Comparison of ENCODE assay signal across 13 mouse cellular contexts in genomic region chr19:14970161-14970560, GRCm38 (mm10).
"Had no signal": no experiment of that assay in that cellular context is flagged by ENCODE, and none has a peak within 500 bp of the region (broad histone marks: within the 10 kb centered on the region; RNA-seq: fewer than 3 reads in every experiment).

No protein-coding gene starts in this region.

- H3K4me2 ChIP-seq: limb, embryonic 12.5 days; liver, embryonic 11.5 days; liver, embryonic 15.5 days; neural tube, embryonic 12.5 days had no signal

- H3K4me3 ChIP-seq: left cerebral cortex, adult 2 months; limb, embryonic 12.5 days; liver, embryonic 15.5 days; midbrain, embryonic 10.5 days; myocyte; neural tube, embryonic 12.5 days had no signal

- H3K4me1 ChIP-seq: limb, embryonic 12.5 days; liver, embryonic 15.5 days; neural tube, embryonic 12.5 days had no signal

- H3K27me3 ChIP-seq: limb, embryonic 12.5 days; liver, embryonic 15.5 days; neural tube, embryonic 12.5 days had no signal

- DNase-seq: kidney, adult 8-10 months; kidney, postnatal 25 days; lung, adult 2 months; midbrain, embryonic 14.5 days; thymus, adult 18-20 months; thymus, postnatal 14 days had no signal

- H3K36me3 ChIP-seq: limb, embryonic 12.5 days; liver, embryonic 15.5 days; midbrain, embryonic 10.5 days; neural tube, embryonic 12.5 days had no signal

- H3K9ac ChIP-seq: limb, embryonic 12.5 days; liver, embryonic 15.5 days; neural tube, embryonic 12.5 days had no signal

- H3K9me3 ChIP-seq: liver, embryonic 15.5 days; midbrain, embryonic 10.5 days; neural tube, embryonic 12.5 days had no signal

- H3K27ac ChIP-seq: left cerebral cortex, adult 2 months; limb, embryonic 12.5 days; liver, embryonic 15.5 days; midbrain, embryonic 10.5 days; neural tube, embryonic 12.5 days had no signal
